Mouse (Mus musculus): ENCODE measurements around the gene Vpreb2. TPM values are rescaled to one million over a fixed set of nuclear protein-coding genes. Genes with fewer than 3 reads are reported as not detected.
"Not testable (repeated sequence)": the region's sequence is repeated elsewhere in the genome, so short reads cannot be mapped to it uniquely, and the experiment has no call there.

Vpreb2 gene
- polyA plus RNA-seq, 1 experiment from 2014 or later = not detected

GRCm38 (mm10) chr16:17992321-17992720 is 12.1 kb downstream of the Vpreb2 start:
- not testable (repeated sequence) for H3K27ac ChIP-seq; H3K27me3 ChIP-seq; H3K4me1 ChIP-seq (replicated peaks); H3K9ac ChIP-seq (replicated peaks); H3K4me3 ChIP-seq (replicated peaks); H3K36me3 ChIP-seq; ATAC-seq (ENCODE audit: insufficient number of reproducible peaks, insufficient read depth, low FRiP score, low TSS enrichment, low read depth); H3K4me2 ChIP-seq
- WGBS = 94% methylated on average over 16 of the region's 16 CpGs
- H3K9me3 ChIP-seq = peaks cover 39% of the 10 kb centered on the region

DNA sequence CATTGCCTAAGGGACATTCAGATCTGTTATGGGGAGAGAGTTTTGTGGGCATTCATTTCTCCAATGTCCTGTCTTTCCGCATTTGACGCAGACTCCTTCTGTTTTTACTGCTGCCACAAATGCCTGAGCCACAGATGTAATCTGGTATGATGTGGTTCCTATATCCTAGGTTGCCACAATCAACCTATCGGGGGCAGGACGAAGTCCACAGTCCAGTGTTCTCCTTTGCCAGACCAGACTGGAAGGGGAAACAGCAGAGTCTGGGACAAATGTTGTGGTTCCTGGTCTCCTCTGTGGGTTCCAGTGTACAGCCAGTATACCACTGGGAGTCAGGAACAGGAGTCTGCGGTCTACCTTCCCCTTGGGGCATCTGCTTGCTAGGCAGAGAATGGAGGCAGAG is 19.4 kb downstream of the Vpreb2 start:
- no peak overlapping the region for H3K4me3 ChIP-seq (replicated peaks)
- no peak for ATAC-seq (ENCODE audit: insufficient number of reproducible peaks, insufficient read depth, low FRiP score, low TSS enrichment, low read depth)
- WGBS = 93% methylated on average over 5 of the region's 5 CpGs
- no peak overlapping the region for H3K4me2 ChIP-seq
- 0 out of 2 replicates have a peak, but pooled peaks cover 3% of the 10 kb centered on the region for H3K9me3 ChIP-seq
- H3K4me1 ChIP-seq (replicated peaks) = no peaks in the 10 kb centered on the region
- no peak overlapping the region for H3K9ac ChIP-seq (replicated peaks)
- H3K27me3 ChIP-seq = 0 out of 2 replicates have a peak, but pooled peaks cover 3% of the 10 kb centered on the region
- H3K27ac ChIP-seq = no peak overlapping the region
- H3K36me3 ChIP-seq = no peaks in the 10 kb centered on the region

DNA sequence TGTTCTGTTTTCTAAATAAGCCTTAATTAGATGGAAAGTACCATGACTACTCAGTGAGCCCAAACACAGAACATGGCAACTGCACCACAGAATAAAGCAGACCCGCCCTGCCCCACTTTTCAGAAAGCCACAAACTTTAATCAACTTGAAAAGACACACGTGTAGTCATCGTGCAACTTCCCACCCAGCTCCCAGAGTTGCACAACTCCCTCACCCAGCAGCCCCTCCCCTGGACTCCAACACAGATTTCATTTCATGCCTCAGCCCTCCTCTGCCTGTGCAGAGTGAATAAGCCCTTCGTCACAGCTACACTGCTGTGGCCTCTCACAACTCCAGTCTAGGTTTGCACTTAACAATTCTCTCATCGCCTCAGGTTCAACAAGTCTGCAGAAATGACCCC is 24.4 kb downstream of the Vpreb2 start:
- ATAC-seq (ENCODE audit: insufficient number of reproducible peaks, insufficient read depth, low FRiP score, low TSS enrichment, low read depth) = no peak
- 81% methylated on average over 5 of the region's 5 CpGs for WGBS
- Histone ChIP-seq H3K27me3 (no peaks in the 10 kb centered on the region), H3K4me2 (no peak overlapping the region), H3K27ac (no peak overlapping the region), H3K9me3 (no peaks in the 10 kb centered on the region), H3K4me1 (replicated peaks) (no peaks in the 10 kb centered on the region), H3K4me3 (replicated peaks) (no peak overlapping the region), H3K36me3 (no peaks in the 10 kb centered on the region), H3K9ac (replicated peaks) (no peak overlapping the region)

GRCm38 (mm10) chr16:18007083-18007482 is 26.9 kb downstream of the Vpreb2 start:
- H3K9ac ChIP-seq (replicated peaks) = no peak overlapping the region
- no peaks in the 10 kb centered on the region for H3K4me1 ChIP-seq (replicated peaks)
- no peak overlapping the region for H3K27ac ChIP-seq
- no peaks in the 10 kb centered on the region for H3K36me3 ChIP-seq
- H3K27me3 ChIP-seq = no peaks in the 10 kb centered on the region
- 55% methylated on average over 4 of the region's 4 CpGs for WGBS
- H3K4me3 ChIP-seq (replicated peaks) = no peak overlapping the region
- no peaks in the 10 kb centered on the region for H3K9me3 ChIP-seq
- ATAC-seq (ENCODE audit: insufficient number of reproducible peaks, insufficient read depth, low FRiP score, low TSS enrichment, low read depth) = no peak
- H3K4me2 ChIP-seq = no peak overlapping the region

DNA sequence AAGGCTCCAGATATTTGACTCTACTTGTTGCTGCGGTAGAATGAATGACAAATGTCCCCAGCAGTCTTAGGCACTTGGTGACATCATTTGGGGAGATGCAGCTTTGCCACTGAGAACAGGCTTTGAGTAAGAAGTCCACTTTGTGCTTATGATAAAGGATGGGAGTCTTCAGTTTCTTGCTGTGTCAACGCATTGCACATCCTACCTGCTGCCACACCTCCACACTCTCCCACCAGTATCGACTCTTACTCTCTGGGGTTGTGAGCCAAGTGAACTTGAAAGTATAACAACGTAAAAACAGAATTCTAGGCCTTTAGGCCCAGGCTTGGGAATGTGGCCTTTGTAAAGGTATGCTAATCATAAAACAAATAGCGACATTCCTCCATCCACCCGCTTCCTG is 30.9 kb downstream of the Vpreb2 start:
- no peaks in the 10 kb centered on the region for H3K9me3 ChIP-seq
- H3K4me1 ChIP-seq (replicated peaks) = no peaks in the 10 kb centered on the region
- H3K27ac ChIP-seq = no peak overlapping the region
- no peak overlapping the region for H3K4me3 ChIP-seq (replicated peaks)
- H3K9ac ChIP-seq (replicated peaks) = no peak overlapping the region
- 70% methylated on average over 6 of the region's 6 CpGs for WGBS
- H3K4me2 ChIP-seq = no peak overlapping the region
- no peak for ATAC-seq (ENCODE audit: insufficient number of reproducible peaks, insufficient read depth, low FRiP score, low TSS enrichment, low read depth)
- no peaks in the 10 kb centered on the region for H3K36me3 ChIP-seq
- H3K27me3 ChIP-seq = no peaks in the 10 kb centered on the region

GRCm38 (mm10) chr16:18016482-18016881 is 36.3 kb downstream of the Vpreb2 start:
- not testable (repeated sequence) for H3K36me3 ChIP-seq; H3K27ac ChIP-seq; H3K4me2 ChIP-seq; H3K27me3 ChIP-seq; H3K4me1 ChIP-seq (replicated peaks); ATAC-seq (ENCODE audit: insufficient number of reproducible peaks, insufficient read depth, low FRiP score, low TSS enrichment, low read depth); H3K9ac ChIP-seq (replicated peaks); H3K9me3 ChIP-seq; H3K4me3 ChIP-seq (replicated peaks)
- 71% methylated on average over 4 of the region's 4 CpGs for WGBS

DNA sequence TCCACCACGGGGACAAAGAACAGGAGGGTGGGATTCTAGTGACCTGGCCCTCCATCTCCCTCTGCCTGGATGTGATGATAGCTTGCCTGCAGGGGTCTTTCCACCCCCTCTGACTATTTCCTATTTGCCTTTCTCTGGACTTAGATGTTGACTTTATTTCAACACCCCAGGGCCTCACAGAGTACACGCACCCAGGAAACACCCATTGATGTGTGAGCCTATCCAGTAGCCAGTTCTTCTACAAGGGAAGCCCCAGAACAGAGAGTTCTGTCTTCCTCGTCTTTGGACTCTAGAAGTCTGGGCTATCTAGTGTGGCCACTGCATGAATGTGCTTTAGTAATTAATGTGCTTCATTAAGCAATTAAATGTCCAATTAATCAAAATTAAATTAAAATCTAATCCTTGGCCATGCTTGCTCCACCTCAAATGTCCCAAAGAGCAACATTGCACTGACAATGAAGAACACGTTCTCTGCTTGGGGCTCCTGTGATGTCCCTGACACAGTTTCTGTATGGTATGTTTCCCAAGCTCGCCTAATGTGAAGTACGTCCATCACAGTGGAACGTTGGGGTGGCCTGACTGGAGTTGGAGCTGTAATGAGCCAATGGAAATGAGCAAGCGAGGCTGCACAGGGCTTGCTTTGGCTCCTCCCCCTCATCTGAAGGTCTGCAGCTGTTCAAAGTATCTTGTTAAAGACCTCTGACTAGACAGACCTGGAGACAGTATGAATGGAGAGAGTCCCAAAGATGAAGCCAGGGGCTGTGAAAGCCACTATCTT is 42.7 kb downstream of the Vpreb2 start:
- H3K4me2 ChIP-seq = no peak overlapping the region
- H3K4me3 ChIP-seq (replicated peaks) = no peak overlapping the region
- H3K27me3 ChIP-seq = no peaks in the 10 kb centered on the region
- ATAC-seq (ENCODE audit: insufficient number of reproducible peaks, insufficient read depth, low FRiP score, low TSS enrichment, low read depth) = no peak
- no peaks in the 10 kb centered on the region for H3K9me3 ChIP-seq
- no peaks in the 10 kb centered on the region for H3K36me3 ChIP-seq
- no peak overlapping the region for H3K27ac ChIP-seq
- WGBS = 69% methylated on average over 8 of the region's 8 CpGs
- no peak overlapping the region for H3K9ac ChIP-seq (replicated peaks)
- H3K4me1 ChIP-seq (replicated peaks) = no peaks in the 10 kb centered on the region

DNA sequence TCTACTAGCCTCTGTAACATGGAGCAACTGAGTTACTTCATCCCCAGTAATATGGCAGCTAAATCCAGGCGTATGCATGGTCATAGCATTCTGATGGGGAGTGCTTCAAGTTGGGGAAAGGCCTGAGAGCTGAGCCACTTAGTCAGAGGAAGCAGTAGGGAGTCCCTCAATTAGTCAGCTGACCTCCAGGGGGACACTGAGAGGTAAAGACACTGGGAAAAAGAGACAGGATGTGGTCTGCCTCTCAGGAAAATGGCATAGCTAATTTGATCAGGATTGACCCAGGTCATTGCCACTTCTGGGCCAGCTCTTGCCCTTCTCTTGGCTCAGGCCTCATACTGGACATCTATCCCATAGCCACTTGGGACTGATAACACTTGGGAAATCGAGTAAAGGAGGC is 47.1 kb downstream of the Vpreb2 start:
- Histone ChIP-seq H3K4me3 (replicated peaks) (no peak overlapping the region), H3K27ac (no peak overlapping the region), H3K9me3 (no peaks in the 10 kb centered on the region), H3K4me1 (replicated peaks) (no peaks in the 10 kb centered on the region), H3K27me3 (no peaks in the 10 kb centered on the region), H3K4me2 (no peak overlapping the region), H3K9ac (replicated peaks) (no peak overlapping the region), H3K36me3 (no peaks in the 10 kb centered on the region)
- no peak for ATAC-seq (ENCODE audit: insufficient number of reproducible peaks, insufficient read depth, low FRiP score, low TSS enrichment, low read depth)
- 64% methylated on average over 2 of the region's 2 CpGs for WGBS

Other genes with a start within 250 kb of the Vpreb2 start
- 43.2 and 44.2 TPM in 2 replicates for gene Med15, start 247.5 kb upstream of the Vpreb2 start, polyA plus RNA-seq (2016; fragmentation: Nextera tagmentation; extraction: Ambion mirVana)
- gene Klhl22, start 220.8 kb upstream of the Vpreb2 start, polyA plus RNA-seq (2016; fragmentation: Nextera tagmentation; extraction: Ambion mirVana) = 87.7 and 88.5 TPM in 2 replicates
- 41.0 and 46.3 TPM in 2 replicates for gene Scarf2, start 183.1 kb upstream of the Vpreb2 start, polyA plus RNA-seq (2016; fragmentation: Nextera tagmentation; extraction: Ambion mirVana)
- 0.27 and 0.56 TPM in 2 replicates for gene B830017H08Rik, start 147.3 kb upstream of the Vpreb2 start, polyA plus RNA-seq (2016; fragmentation: Nextera tagmentation; extraction: Ambion mirVana)
- gene Car15, start 142.1 kb upstream of the Vpreb2 start, polyA plus RNA-seq (2016; fragmentation: Nextera tagmentation; extraction: Ambion mirVana) = 2.9 and 3.6 TPM in 2 replicates
- 0.31 and 0.36 TPM in 2 replicates for gene Gm20518, start 88.8 kb upstream of the Vpreb2 start, polyA plus RNA-seq (2016; fragmentation: Nextera tagmentation; extraction: Ambion mirVana)
- not detected in 2 replicates for gene Tssk1, start 86.2 kb upstream of the Vpreb2 start, polyA plus RNA-seq (2016; fragmentation: Nextera tagmentation; extraction: Ambion mirVana)
- 102 and 105 TPM in 2 replicates for gene Dgcr2, start 81.9 kb upstream of the Vpreb2 start, polyA plus RNA-seq (2016; fragmentation: Nextera tagmentation; extraction: Ambion mirVana)
- gene Tssk2, start 81.8 kb upstream of the Vpreb2 start, polyA plus RNA-seq (2016; fragmentation: Nextera tagmentation; extraction: Ambion mirVana) = not detected in 2 replicates
- gene Ess2, start 69.1 kb upstream of the Vpreb2 start, polyA plus RNA-seq (2016; fragmentation: Nextera tagmentation; extraction: Ambion mirVana) = 50.6 and 54.7 TPM in 2 replicates
- not detected in 2 replicates for gene Gsc2, start 65.4 kb upstream of the Vpreb2 start, polyA plus RNA-seq (2016; fragmentation: Nextera tagmentation; extraction: Ambion mirVana)
- 79.5 and 83.0 TPM in 2 replicates for gene Slc25a1, start 52.2 kb upstream of the Vpreb2 start, polyA plus RNA-seq (2016; fragmentation: Nextera tagmentation; extraction: Ambion mirVana)
- gene Dgcr6, start 72.4 kb downstream of the Vpreb2 start, polyA plus RNA-seq (2016; fragmentation: Nextera tagmentation; extraction: Ambion mirVana) = 134 and 135 TPM in 2 replicates
- 13.1 and 13.8 TPM in 2 replicates for gene Prodh, start 109.8 kb downstream of the Vpreb2 start, polyA plus RNA-seq (2016; fragmentation: Nextera tagmentation; extraction: Ambion mirVana)
- 8.3 and 9.9 TPM in 2 replicates for gene Rtn4r, start 147.2 kb downstream of the Vpreb2 start, polyA plus RNA-seq (2016; fragmentation: Nextera tagmentation; extraction: Ambion mirVana)
- gene Ccdc188, start 237.5 kb downstream of the Vpreb2 start, polyA plus RNA-seq (2016; fragmentation: Nextera tagmentation; extraction: Ambion mirVana) = not detected in 2 replicates